Mouse (Mus musculus) liver, adult 2 months (tissue): Measurements from ENCODE around the gene Vwa8.

Experiments used
- CTCF ChIP-seq: fragments of 200-500 bp; IDR thresholded peaks from 2 replicates; pipeline ENCODE4 v1.5.1; 2011; ENCODE audit warnings: low read depth, low read length, control low read depth
- POLR2A ChIP-seq: fragments of 200-500 bp; IDR thresholded peaks from 2 replicates; pipeline ENCODE4 v1.6.1; 2011; ENCODE audit warnings: low read length, control low read depth; ENCODE audit not compliant: insufficient read depth; ENCODE audit errors: extremely low read depth

DNA sequence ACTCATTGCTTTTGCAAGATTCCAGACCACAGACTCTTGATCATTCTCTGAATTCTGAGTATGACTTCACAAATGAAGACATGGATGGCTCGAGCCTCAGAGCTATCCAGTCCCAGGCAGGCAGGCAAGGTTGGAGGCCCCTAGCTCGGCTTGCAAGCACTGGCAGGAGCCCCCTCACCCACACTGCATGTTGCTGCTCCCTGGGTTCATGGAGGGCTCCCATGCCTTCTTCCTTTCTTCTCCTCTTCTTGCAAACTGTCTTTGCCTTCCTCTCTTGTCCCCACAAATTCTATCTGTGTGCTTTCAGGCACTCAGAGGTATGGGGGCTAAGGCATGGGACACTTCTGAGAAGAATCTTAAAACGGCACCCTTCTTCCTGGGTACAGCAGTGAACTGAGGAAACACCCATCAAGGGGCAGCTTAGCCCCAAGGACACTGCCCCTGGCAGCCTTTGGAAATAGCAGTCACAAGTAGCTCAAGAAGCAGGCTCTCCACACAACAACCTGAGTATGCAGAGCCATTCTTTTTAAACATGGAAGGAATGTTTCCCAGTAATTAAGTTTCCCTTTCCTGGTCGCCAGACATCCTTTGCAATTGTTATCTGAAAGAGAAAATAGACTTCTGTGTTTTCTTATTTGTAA, 354.0 kb downstream of the Vwa8 start:
- TF ChIP-seq CTCF (no peak), POLR2A (no peak)
